Mouse (Mus musculus): ENCODE data around the gene Tekt5. TPM values are rescaled to one million over a fixed set of nuclear protein-coding genes. Genes with fewer than 3 reads are reported as not detected.

The Tekt5 gene
- total and polyA plus RNA-seq, 2 experiments from 2014 or later, result 0.45 TPM; not detected in 1

- Histone ChIP-seq H3K4me1 (ENCODE audit: control insufficient read depth, insufficient read depth) (no peaks in the 10 kb centered on the region), H3K27ac (ENCODE audit: low read depth) (no peak overlapping the region), H3K4me3 (ENCODE audit: low read depth, low read length) (no peak overlapping the region), H3K9me3 (replicated peaks; ENCODE audit: control insufficient read depth, low read length) (no peaks in the 10 kb centered on the region), H3K9ac (replicated peaks; ENCODE audit: low read depth, low read length) (no peak overlapping the region), H3K4me2 (ENCODE audit: low read depth, low read length) (no peak overlapping the region), H3K27me3 (ENCODE audit: control insufficient read depth, insufficient read depth, low read length) (no peaks in the 10 kb centered on the region), H3K36me3 (replicated peaks; ENCODE audit: control insufficient read depth, insufficient read depth, low read length) (peaks cover 58% of the 10 kb centered on the region)
- ATAC-seq (ENCODE audit: insufficient read depth, low read depth) (no peak), DNase-seq (ENCODE audit: low spot score) (no peak)
- whole genome bisulfite sequencing, result 92% methylated on average over 4 of the region's 4 CpGs
- peak; percentile 22; the same call in 1 of the 2 replicates for TF ChIP-seq CTCF (IDR thresholded peaks at IDR 0.05; ENCODE audit: low read depth)
- TF ChIP-seq EP300 (IDR thresholded peaks at IDR 0.05; ENCODE audit: low read depth), result no peak
Measured at GRCm38 (mm10) chr16:10416866-10417265, 21.6 kb upstream of the Tekt5 start.

GRCm38 (mm10) chr16:10415976-10416375 lies 20.7 kb upstream of the Tekt5 start:
- no peak for DNase-seq (ENCODE audit: low spot score)
- ATAC-seq (ENCODE audit: insufficient read depth, low read depth), result no peak
- Histone ChIP-seq H3K36me3 (replicated peaks; ENCODE audit: control insufficient read depth, insufficient read depth, low read length) (peaks cover 50% of the 10 kb centered on the region), H3K27ac (ENCODE audit: low read depth) (no peak overlapping the region), H3K27me3 (ENCODE audit: control insufficient read depth, insufficient read depth, low read length) (no peaks in the 10 kb centered on the region), H3K4me1 (ENCODE audit: control insufficient read depth, insufficient read depth) (peaks cover 7% of the 10 kb centered on the region), H3K4me2 (ENCODE audit: low read depth, low read length) (no peak overlapping the region), H3K9ac (replicated peaks; ENCODE audit: low read depth, low read length) (no peak overlapping the region), H3K4me3 (ENCODE audit: low read depth, low read length) (no peak overlapping the region), H3K9me3 (replicated peaks; ENCODE audit: control insufficient read depth, low read length) (no peaks in the 10 kb centered on the region)
- TF ChIP-seq EP300 (IDR thresholded peaks at IDR 0.05; ENCODE audit: low read depth) (no peak), CTCF (IDR thresholded peaks at IDR 0.05; ENCODE audit: low read depth) (peak; percentile 59)
- 87% methylated on average over 6 of the region's 6 CpGs for WGBS

- no peaks in the 10 kb centered on the region for H3K27me3 ChIP-seq (ENCODE audit: control insufficient read depth, insufficient read depth, low read length)
- TF ChIP-seq EP300 (IDR thresholded peaks at IDR 0.05; ENCODE audit: low read depth) (no peak), CTCF (IDR thresholded peaks at IDR 0.05; ENCODE audit: low read depth) (no peak)
- H3K4me3 ChIP-seq (ENCODE audit: low read depth, low read length), result peak within 1 kb of the TSS; percentile 74
- peak; percentile 97 for ATAC-seq (ENCODE audit: insufficient read depth, low read depth)
- peaks cover 7% of the 10 kb centered on the region for H3K4me1 ChIP-seq (ENCODE audit: control insufficient read depth, insufficient read depth)
- WGBS, result 2% methylated on average over 56 of the region's 56 CpGs
- H3K36me3 ChIP-seq (replicated peaks; ENCODE audit: control insufficient read depth, insufficient read depth, low read length), result peaks cover 16% of the 10 kb centered on the region
- H3K9ac ChIP-seq (replicated peaks; ENCODE audit: low read depth, low read length), result no peak within 1 kb of the TSS; the same call in 1 of the 2 replicates
- H3K27ac ChIP-seq (ENCODE audit: low read depth), result peak within 1 kb of the TSS; percentile 85
- peak; percentile 95 for DNase-seq (ENCODE audit: low spot score)
- no peaks in the 10 kb centered on the region for H3K9me3 ChIP-seq (replicated peaks; ENCODE audit: control insufficient read depth, low read length)
- H3K4me2 ChIP-seq (ENCODE audit: low read depth, low read length), result peak within 1 kb of the TSS; percentile 67
Measured at GRCm38 (mm10) chr16:10411764-10412746, 16.8 kb upstream of the Tekt5 start, which contains the start of gene Nubp1. Nubp1 (plus strand) TSS chr16:10411948.

- peaks cover 8% of the 10 kb centered on the region for H3K4me1 ChIP-seq (ENCODE audit: control insufficient read depth, insufficient read depth)
- peak; percentile 33 for DNase-seq (ENCODE audit: low spot score)
- H3K4me3 ChIP-seq (ENCODE audit: low read depth, low read length), result no peak overlapping the region
- no peaks in the 10 kb centered on the region for H3K27me3 ChIP-seq (ENCODE audit: control insufficient read depth, insufficient read depth, low read length)
- no peaks in the 10 kb centered on the region for H3K36me3 ChIP-seq (replicated peaks; ENCODE audit: control insufficient read depth, insufficient read depth, low read length)
- no peak overlapping the region for H3K4me2 ChIP-seq (ENCODE audit: low read depth, low read length)
- 31% methylated on average over 7 of the region's 7 CpGs for WGBS
- no peak overlapping the region for H3K9ac ChIP-seq (replicated peaks; ENCODE audit: low read depth, low read length)
- H3K9me3 ChIP-seq (replicated peaks; ENCODE audit: control insufficient read depth, low read length), result no peaks in the 10 kb centered on the region
- no peak overlapping the region for H3K27ac ChIP-seq (ENCODE audit: low read depth)
- ATAC-seq (ENCODE audit: insufficient read depth, low read depth), result no peak
- TF ChIP-seq EP300 (IDR thresholded peaks at IDR 0.05; ENCODE audit: low read depth), result no peak
- TF ChIP-seq CTCF (IDR thresholded peaks at IDR 0.05; ENCODE audit: low read depth), result peak; percentile 91
Measured at GRCm38 (mm10) chr16:10399160-10399559, 3.9 kb upstream of the Tekt5 start.

- ATAC-seq (ENCODE audit: insufficient read depth, low read depth), result no peak
- TF ChIP-seq CTCF (IDR thresholded peaks at IDR 0.05; ENCODE audit: low read depth) (no peak), EP300 (IDR thresholded peaks at IDR 0.05; ENCODE audit: low read depth) (no peak)
Measured at GRCm38 (mm10) chr16:10398755-10399154, 3.5 kb upstream of the Tekt5 start.

More at GRCm38 (mm10) chr16:10398755-10399154, 3.5 kb upstream of the Tekt5 start:
- 54% methylated on average over 5 of the region's 5 CpGs for WGBS
- Histone ChIP-seq H3K4me1 (ENCODE audit: control insufficient read depth, insufficient read depth) (peaks cover 8% of the 10 kb centered on the region), H3K27ac (ENCODE audit: low read depth) (no peak overlapping the region), H3K4me3 (ENCODE audit: low read depth, low read length) (no peak overlapping the region), H3K9me3 (replicated peaks; ENCODE audit: control insufficient read depth, low read length) (no peaks in the 10 kb centered on the region), H3K36me3 (replicated peaks; ENCODE audit: control insufficient read depth, insufficient read depth, low read length) (no peaks in the 10 kb centered on the region), H3K4me2 (ENCODE audit: low read depth, low read length) (no peak overlapping the region), H3K27me3 (ENCODE audit: control insufficient read depth, insufficient read depth, low read length) (no peaks in the 10 kb centered on the region), H3K9ac (replicated peaks; ENCODE audit: low read depth, low read length) (no peak overlapping the region)
- DNase-seq (ENCODE audit: low spot score), result no peak

All from heart, postnatal 0 days (tissue).